Mouse (Mus musculus) lung, postnatal 10 days (tissue): ENCODE results near the gene Slit3.

Experiments used
- DNase-seq: peaks from one replicate; pipeline ENCODE4 v3.0.0; 2021

The Slit3 gene

DNA sequence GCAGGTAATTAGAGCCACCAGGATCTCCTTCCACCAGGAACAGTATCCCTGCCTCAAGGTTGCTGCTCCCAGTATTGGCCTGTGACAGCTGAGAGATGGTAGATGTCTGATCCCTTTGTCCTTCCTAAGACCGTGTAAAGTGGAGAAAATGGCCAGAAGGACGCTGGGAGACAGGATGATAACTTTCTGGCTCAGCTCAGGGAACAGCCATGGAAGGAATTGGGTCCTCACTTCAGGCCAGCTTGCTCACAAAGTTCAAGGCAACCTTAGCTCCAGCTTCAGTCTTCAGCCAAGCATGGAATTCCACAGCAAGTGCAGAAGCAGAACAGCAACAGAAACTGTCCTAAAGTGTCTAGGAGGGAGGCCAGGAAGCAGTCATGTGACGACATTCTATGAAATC, 289.4 kb downstream of the Slit3 start:
- no peak for DNase-seq

DNA sequence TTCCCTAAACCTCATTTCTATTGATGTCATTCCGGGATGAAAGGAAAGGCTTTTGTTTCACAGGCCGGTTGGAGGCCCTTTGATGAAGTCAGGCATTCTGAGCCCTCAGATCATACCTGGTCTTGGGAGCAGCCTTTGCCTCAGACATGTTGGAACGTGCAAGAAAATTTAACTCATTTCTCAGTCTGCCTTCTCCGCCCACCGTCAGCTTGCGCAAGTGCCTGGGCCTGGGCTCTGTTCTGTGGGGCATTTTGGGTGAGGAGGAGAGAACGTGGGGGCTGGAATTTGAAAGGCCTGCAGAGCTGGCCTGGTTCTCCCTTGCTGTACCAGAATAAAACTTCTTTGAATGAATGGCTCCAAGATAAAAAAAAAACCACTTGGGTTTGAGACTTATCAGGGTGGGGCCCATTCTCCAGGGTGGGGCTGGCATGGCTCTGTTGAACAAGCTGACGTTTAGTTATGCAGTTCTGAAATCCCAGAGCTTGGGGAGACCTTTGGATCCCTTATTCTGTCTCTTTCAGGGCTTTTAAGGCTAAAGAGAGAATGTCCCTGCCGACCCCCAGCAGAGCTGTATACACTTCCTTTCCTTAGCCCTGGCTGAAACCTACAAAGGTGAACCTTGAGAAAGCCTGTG, 294.9 kb downstream of the Slit3 start:
- DNase-seq = no peak

DNA sequence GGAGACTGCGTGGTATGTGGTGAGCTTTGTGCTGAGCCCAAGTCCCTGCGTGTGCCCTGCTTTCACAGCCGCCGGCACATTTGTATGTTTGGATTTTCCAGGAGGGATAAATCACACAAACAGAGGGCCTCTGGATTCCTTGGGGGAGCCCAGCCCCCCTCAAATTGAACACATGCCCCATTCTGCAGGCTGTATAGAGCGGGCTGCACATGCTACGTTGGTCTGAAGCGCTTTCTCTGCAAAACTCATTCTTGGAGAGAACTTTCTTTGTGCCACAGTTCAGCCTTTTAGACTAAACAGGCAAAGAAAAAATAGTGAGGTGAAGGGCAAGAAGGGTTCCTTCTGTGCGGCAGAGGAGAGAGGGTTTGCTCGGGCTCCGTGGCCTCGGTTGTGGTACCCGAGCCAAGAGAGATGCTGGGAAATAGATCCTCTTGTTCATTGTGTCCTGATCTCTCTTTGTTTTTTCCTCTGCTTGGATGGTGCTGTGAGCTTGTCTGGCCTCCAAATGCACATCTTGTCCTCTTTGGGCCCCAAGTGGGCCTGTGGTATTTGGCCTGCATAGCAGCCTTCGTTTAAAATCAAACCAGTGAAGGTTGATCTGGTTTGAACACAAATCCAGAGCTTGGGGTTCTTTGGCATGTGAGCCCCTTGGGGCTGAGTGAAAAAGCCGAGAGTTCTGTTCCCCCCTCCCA, 295.5 kb downstream of the Slit3 start:
- no peak for DNase-seq

DNA sequence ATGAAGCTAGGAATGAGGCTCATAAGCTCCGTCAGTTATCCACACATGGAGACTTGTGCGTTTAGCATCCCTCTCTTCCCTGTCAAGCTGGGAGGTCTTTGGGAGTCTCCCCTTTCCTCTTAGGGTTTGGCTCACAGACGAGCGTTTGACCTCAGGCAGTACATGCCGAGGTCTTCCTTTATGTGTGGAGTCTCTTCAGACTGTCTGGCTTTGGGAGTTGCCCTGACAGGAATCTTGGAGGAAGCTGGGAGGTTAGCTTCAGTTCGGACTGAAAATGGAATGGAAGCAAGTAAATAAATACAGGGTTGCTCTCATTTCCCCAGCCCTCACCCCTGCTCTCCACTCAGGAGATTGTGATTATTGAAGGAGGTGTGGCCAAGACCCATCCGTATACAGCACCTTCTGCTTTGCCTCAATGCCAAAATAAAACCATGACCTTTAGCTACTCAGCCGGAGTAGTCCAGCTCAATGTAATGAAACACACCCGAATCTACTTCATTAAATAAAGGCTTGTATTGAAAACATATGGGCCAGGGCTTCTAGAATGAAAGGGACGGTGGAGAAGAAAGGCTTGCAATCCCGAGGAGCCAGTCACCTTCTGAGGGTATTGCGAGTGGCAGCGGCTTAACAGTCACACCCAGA, 297.0 kb downstream of the Slit3 start:
- no peak for DNase-seq

DNA sequence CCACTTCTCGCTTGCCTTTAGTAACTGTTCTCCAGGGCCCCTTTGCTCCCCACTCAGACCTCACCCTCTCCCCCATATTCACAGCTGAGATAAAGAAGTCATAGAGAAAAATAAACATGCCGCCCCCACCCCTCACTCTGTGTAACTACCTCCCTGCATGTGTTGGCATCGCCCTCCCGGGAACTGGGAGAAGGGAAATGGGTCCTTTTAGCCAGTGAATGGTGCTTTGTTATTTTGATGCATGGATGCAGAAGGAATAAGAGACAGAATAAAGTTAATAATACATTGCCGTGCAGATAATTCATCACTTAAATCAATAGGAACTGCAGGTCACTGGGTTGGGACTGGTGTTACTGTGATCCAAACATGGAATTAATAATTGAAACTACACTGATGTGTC, 298.0 kb downstream of the Slit3 start:
- no peak for DNase-seq

DNA sequence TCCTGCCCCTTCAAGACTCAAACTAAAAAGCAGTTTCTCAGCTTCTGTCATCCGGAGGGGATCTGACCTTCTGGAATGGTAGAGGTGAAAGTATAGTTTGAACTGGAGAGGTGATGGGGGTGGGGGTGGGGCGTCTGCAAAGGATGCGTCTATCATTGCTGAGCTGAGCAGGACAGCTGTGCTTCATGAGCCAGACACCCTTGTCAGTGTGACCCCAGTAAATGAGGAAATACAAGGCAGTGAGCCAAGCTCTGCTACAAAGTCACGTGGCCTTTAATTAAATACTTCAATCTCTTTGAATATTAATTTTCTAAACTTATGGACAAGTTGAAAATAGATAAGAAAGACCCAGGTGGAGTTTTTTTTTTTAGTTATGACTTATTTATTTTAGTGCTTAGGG, 300.7 kb downstream of the Slit3 start:
- peak; percentile 65 for DNase-seq

DNA sequence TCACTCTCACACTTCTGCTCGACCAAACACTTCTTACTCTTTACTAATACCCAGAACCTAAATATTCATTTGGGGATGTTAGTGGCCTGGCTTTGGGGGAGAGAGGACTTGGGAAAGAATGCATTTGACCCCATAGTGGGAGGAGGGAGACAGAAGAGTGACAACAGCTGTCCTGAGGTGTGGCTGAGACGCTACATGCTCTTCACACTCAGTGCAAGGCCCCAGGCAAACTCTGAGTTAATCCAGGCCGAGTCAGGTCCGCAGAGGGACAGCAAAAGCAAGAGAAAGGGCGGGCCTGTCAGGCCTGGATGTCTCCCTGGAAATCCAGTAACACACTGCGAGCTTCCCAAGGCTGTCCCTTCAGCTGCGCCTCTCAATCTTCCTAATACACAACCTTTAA, 307.0 kb downstream of the Slit3 start:
- peak; percentile 62 for DNase-seq

DNA sequence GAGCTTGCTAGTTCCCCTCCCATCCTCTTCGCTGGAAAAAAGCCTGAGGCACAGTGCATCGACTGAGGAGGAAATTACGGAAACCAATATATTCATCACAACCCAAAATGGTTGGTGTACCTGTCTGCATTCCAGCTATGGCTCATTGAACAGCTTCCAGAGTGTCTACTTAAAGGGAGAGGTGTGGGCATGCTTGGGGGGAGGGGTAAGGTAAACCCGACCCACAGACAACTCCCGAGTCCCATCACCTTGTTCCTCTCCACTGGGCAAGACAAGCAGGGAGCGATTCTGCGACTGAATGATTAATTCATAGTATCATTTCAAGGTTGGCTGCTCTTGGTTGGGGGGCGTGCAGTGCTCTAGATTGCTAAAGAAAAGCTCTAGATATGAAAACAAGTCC, 310.1 kb downstream of the Slit3 start:
- no peak for DNase-seq

DNA sequence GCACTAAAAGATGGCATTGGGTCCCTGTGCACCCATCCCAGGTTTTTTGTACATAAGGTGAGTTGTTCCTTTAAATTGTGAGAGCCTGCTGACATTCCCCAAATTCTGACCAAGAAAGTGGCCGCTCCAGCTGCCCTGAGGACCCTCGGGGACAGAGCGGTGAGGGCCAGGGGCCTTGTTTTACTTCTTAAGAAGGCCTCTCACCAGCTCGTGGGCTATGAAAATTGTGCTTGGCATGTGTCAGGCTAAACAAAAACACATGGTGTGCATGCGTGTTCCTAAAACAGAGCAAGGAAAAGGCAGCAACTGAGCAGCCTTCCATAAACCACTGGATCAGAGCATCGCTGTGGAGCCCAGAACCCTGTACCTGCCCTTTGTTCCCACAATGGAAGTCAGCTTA, 316.5 kb downstream of the Slit3 start:
- DNase-seq = no peak

DNA sequence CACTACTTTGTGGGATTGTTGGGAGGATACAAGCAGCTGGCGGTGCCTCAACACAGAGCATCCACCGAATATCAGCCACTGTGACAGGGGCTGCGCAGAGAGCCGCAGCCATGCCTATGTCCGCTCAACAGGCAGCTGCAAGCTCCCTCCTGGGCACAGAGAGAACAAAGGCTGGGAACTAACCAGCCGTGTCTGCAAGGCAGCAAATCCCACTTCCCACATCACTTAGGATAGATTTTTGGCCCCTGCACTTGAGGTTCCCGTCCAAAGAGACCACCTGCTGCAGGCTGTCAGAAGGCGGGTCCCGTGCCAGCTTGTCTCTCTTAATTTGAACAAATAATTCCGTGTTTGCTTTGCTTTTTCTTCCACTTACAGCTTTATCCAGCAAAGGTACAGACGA, 319.2 kb downstream of the Slit3 start:
- DNase-seq = no peak

DNA sequence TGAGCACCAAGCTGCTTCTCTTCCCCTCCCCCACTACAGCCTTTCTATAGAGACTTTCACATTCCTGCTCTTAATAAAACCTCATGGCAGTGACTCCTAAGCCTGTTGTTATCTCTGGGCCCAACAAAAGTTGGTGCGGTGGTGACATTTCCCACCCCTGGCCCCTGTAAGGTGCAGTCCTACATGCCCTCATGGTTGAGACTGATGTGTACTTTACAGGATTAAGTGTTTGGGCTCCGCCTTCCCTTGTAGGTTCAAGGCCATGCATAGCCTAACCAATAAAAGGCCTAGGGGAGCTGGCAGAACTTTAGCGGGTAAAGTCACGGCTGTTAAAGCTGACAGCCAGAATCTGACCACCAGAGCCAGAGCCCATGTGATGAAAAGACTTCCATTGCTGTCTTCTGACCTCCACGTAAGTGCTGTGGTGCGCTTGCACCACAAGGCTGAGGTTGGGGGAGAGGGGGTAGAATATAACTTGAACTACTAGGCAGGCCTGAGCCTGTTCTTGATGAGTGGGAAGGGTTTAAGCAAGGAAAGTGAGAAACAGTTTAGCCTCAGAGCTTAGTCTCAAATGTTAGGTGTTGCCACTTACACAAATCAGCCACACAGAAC, 323.6 kb downstream of the Slit3 start:
- no peak for DNase-seq

DNA sequence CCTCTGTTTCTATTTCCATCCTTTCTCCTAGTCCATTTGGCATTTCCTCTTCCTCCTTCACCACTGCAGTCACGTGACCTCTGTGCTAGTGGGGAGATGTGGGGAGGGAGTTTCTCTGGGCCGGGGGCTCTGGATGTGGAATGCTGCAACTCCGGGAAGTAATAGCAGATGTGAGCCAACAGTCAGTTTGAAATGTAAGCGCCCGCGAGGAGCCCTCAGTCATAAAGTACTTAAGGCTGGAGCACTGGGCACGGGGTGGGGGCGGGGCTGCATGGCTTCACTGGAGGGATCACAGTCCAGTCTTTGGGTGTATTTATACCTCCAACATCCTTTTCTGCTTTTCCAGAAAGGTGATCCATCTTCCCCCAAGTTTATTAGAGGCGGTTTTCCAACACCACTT, 326.9 kb downstream of the Slit3 start:
- peak; percentile 7 for DNase-seq

DNA sequence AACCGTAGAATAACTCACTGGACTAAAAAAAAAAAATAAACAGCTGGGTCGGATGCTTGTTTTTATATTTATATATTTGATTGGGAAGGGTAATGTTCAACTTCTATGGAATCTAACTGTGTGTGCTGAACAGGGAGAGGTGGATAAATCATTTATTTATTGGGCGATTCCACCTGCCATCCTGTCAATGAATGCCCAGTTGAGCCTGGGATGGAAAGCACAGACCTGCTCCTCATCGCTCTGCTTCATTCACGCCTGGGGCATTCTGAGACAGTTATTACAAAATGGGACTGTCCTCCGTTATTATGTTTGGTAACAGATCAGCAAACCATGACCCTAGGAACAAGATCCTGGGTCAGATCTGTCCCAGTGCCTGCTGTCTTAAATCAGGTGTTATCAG, 328.2 kb downstream of the Slit3 start:
- no peak for DNase-seq

DNA sequence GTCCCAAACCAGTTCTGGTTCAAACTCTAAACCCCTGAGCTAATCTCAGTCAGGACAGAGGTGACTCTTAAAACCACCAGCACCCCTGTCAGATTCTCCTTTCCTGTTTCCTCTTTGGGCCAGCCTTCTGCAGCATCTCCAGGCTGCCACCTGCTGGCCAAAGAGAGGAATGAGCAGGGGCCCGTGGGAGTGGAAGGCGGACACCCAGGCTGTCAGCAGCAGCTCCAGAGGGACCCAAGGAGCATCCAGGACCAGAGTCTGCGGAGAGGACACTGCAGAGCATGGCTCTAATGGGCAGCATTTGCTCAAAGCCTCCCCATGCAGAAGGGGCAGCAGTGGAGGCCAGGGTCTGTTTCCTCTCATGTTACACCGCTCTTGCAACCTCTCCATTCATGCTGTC, 330.6 kb downstream of the Slit3 start:
- DNase-seq = peak; percentile 75

DNA sequence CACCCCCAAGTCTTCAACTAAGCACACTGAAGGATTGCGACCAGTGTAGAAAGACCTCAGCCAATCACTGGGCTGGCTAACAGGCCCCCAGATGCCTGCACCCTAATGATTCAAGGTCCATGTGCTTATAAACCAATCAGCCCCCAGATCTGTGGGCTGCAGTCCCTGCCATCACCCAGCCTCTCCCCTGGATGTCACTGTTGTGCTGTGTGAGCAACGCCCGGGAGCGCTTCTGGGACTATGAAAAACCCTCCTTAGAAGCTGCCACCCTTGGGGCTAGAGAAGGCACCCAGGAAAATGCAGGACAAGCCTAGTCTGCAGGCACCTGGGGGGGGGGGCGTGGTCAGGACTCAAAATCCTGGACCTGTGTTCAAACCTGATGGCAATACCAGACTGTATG, 331.4 kb downstream of the Slit3 start:
- peak; percentile 14 for DNase-seq

DNA sequence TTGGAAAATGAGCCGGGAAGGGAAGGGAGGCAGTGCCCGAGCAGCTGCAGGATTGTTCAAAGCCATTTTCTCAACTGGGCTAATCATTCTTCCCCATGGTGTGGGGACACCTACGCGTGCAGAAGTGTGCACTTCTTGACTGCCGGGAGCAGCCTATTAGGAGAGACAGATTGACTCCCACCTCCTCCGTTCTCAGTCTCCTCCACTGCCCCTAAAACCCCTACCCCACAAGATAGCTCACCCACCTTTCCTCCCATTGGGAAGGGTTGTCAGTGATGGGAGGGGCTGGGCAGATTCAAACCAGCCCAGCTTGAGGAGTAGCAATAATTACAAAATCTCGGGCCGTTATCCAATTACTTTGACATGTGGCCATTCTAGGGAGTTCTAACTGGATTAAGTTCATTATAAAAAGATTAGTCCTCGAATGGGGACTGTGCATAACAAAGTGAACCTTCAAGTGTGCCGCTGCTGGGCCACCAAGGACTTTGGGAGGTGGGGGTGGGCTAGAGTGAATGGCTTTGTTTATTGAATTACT, 333.2 kb downstream of the Slit3 start:
- DNase-seq = peak; percentile 9

DNA sequence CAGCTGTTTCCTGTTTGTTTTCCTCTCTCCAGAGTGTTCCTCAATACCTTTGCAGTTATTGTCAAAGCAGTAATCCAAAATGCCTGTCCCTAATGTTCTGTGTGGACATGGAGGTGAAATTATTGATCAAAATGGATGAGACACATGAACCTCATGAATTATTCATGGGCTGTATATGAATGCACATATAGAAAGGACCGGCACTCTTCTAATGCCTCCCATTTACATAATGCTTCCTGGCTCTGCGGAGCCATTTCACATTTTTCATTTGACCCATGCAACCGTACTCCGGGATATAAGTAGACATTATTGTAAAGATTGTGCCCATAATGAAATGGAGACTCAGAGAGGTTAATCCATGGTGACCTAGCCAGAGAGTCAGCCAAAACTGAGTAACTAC, 333.8 kb downstream of the Slit3 start:
- DNase-seq = no peak

DNA sequence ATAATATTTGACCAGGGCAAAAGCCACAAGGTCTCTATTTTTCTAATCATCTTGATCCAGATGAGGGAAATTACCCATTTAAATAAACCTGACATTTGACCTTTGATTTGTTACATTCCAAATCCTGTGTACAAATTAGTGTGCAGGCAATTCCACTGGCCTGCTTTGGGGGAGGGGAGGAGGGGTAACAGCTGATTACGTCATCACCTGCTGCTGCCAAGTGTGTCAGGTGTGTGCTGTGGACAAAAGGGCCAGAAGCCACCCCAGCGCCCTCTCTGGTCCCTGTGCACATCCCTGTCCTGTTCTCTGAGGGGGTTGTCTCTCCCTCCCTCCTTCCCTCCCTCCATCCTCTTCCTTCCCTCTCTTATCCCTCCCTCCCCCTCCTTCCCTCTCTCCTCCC, 337.0 kb downstream of the Slit3 start:
- DNase-seq = no peak

DNA sequence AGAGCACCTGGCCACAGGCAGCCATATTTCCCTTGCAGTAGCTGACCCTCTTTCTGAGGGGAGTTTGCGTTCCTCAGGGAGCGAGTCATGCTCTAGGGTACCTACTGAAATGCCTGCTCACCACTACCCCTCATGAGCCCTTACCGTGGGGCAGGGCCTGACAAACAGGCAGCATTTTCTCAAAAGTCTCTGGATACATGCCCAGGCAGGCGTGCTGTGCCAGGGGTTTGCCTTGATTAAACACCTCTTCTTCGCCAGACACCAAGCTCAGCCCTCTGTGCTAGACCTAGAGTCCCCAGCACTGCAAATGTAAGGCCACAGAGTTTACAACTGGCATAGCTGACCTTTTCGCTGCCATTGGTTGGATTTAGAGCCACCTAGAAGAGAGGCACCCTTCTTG, 345.7 kb downstream of the Slit3 start:
- DNase-seq = no peak

DNA sequence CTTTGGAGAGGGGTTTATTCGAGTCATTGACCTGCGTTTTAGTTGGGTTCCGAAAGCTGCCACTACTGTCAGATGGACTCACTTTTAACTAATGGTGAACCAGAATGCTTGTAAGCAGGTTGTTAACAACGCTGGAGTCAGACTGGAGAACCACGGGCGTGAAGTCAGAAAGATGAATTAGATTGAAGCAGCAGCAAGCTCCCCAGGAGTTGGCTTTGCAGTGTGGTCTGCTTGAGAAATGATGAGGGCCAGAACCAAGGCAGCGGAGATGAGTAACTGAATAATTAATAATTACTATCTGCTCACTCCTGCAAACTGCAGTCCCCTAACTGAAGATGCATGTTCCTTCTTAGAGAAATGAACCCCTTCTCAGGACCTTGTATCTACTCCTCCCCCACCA, 347.8 kb downstream of the Slit3 start:
- DNase-seq = no peak

DNA sequence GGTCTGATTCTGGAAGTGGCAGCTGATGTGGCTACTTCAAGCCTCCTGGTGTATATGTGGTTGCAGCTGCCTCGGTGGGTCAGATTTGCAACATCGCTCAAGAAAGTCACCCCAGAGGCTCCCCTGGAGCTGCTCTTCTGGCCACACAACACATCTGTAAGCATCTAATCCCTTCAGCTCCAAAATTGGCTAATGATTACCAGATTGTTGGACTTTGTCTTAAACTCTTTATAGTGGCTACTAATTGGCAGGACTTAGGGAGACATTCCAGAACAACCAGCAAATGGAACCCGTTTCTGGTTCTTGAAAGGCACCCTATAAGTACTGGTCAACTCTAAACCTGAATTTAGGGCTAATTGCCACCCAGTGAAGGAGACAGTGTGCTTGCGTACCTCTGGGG, 348.9 kb downstream of the Slit3 start:
- DNase-seq = no peak

DNA sequence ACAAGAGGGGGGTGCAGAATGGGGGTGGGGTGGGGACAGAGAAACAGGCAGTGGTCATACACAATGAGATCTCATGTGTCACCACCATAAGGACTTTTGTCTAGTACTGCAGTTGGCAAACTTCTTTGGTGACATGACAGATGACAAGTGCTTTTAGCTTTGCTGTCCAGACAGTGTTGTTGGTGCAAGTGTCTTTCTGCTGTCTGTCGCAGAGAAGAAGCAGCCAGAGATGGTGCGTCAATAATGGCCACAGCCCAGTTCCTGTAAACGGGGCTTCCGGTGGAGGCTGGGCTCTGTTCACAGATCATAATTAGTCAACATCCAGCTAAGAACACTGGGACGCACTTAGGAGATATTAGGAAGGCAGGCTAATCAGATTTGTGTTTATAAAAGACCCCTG, 349.8 kb downstream of the Slit3 start:
- DNase-seq = peak; percentile 24

DNA sequence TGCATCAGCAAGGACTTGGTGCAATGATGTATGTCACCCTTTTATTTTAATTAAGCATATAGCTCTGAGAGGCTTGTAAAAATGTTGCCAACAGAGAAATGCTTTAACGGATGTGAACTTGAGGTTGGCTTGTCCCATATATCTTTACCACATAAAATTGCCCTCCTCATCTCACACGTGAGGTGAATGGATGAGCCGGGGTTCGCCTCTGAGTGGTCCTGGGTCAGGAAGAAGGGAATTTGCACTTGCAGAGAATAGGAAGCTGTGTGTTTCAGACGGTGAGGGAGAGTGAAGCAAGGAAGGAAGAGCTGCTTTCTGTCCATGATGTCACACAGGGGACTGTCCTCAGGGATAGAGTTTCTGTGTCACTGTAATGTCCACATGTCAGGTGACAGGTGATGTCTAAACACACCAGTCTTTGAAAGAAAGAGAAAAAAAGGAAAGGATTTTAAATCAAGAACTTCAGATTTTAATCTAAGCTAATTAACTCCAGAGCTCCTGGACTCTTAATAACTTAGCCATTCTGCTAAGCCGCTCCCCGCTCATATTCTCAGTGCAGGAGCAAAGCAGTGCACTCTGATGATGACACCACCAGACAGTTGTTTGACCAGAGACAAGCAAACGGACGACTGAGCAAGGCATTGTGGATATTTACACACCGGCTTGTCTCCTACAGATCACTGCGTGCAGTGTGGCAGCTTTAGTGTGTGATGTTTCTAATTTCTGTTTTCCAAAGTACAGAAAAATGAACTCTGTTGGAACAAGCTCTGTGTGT, 352.0 kb downstream of the Slit3 start:
- DNase-seq = no peak
